Mouse (Mus musculus): ENCODE results near the gene Ppp1r35. TPM values are rescaled to one million over a fixed set of nuclear protein-coding genes. Genes with fewer than 3 reads are reported as not detected.

Ppp1r35 gene
- polyA plus RNA-seq, 1 experiment, result 120 TPM

DNA sequence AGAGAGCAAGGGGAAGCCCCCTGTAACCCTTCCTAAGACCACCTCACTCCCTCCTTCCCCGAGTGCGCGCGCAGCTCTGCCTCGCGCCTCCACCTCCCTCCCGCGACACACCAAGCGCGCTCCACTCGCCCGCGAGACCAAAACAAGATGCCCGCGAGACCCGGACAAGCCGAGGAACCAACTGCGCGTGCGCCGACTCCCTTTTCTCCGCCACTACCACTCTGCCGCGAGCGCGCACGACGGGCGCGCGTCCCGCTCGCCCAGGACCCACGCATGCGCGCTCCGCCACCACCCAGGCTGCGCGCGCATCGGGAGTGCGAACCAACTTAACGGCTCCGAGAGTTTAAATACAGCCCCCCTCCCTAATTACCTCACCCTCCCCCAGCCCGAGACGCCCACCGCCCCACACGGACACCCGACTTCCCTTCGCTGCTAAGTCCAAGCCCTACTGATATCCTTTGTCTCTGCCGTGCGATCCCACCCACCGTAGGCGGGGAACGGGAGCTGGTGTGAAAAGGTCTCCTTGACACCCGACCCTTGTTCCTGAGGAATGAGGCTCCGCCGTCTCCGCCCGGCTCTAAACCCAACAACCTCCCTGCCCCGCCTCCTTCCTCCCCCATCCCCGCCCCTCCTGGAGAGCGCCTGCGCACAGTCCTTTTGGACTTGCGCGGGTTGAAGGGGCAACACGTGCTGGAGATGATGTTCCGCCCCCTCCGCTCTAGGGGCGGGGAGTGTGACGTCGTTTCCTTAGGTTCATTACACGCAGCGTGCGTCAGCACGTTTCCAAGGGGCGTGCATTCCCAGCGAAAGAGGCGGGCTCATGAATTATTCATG lies 7.7 kb downstream of the Ppp1r35 start:
- H3K27ac ChIP-seq (ENCODE audit: control insufficient read depth, insufficient read depth, low read length), result peak overlapping the region; percentile 90
- DNase-seq, result peak; percentile 98
- no peaks in the 10 kb centered on the region for H3K27me3 ChIP-seq (ENCODE audit: control insufficient read depth, insufficient read depth, low read length)
- H3K4me3 ChIP-seq (ENCODE audit: control insufficient read depth, insufficient read depth, low read length), result peak overlapping the region; percentile 64
- peaks cover 25% of the 10 kb centered on the region for H3K4me1 ChIP-seq (replicated peaks; ENCODE audit: control insufficient read depth, insufficient read depth, low read length)
- peaks cover 15% of the 10 kb centered on the region for H3K36me3 ChIP-seq (ENCODE audit: control insufficient read depth, insufficient read depth, low read length)
- under 1% methylated on average over 79 of the region's 79 CpGs for WGBS
- peak; percentile 91 for TF ChIP-seq POLR2A (IDR thresholded peaks at IDR 0.05; ENCODE audit: control insufficient read depth, extremely low read depth, insufficient read depth, low read length, poor library complexity)
- peak; percentile 66; the same call in 1 of the 2 replicates for TF ChIP-seq CTCF (IDR thresholded peaks at IDR 0.05; ENCODE audit: borderline replicate concordance, control insufficient read depth, extremely low read depth, insufficient read depth, low read length, poor library complexity)

DNA sequence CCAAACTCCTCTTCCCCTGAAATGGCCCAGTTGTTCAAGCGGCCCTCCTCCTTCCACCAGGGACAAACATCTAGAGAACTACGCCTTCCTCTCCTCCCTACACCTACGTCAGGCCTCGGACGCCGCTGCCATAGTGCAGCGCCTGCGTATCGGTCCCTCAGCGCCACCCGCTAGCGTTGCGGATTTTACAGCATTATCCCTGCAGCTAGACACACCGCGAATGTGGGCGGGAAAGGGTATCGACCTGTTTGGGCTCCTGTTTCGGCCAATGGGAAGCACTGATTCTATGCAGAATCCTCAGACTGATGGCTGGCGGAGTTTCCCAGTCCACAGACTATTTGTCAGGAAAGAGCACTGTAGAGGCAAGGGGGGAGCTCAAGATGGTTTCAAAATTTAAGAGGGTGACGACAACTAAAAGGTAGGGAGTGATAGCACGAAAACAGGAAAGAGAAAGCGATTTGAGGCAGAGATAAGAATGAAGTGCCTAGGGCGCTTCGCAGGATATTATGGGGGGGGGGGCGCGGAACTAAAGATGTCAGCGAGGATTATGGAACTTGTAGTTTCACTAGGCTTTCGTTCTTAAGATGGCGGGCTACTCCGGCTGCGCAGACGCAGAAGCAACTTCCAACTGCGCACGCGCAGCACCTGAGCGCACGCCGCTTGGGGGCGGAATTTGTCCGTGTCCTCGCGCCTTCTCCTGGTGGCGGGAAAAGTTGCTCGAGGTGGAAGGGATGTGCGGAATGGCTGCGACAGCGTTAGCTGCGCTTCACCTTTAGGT lies 8.7 kb downstream of the Ppp1r35 start, which contains the start of the genes Mepce and Zcwpw1:
Gene Mepce, minus strand, starts transcription at position 505 of the 778 bp plus-strand sequence.
Gene Zcwpw1, plus strand, starts transcription at position 648 of the 778 bp plus-strand sequence.
- Histone ChIP-seq H3K27me3 (ENCODE audit: control insufficient read depth, insufficient read depth, low read length) (no peaks in the 10 kb centered on the region), H3K4me1 (replicated peaks; ENCODE audit: control insufficient read depth, insufficient read depth, low read length) (peaks cover 25% of the 10 kb centered on the region), H3K27ac (ENCODE audit: control insufficient read depth, insufficient read depth, low read length) (peak within 1 kb of the TSS; percentile 95), H3K36me3 (ENCODE audit: control insufficient read depth, insufficient read depth, low read length) (peaks cover 8% of the 10 kb centered on the region), H3K4me3 (ENCODE audit: control insufficient read depth, insufficient read depth, low read length) (peak within 1 kb of the TSS; percentile 70)
- TF ChIP-seq CTCF (IDR thresholded peaks at IDR 0.05; ENCODE audit: borderline replicate concordance, control insufficient read depth, extremely low read depth, insufficient read depth, low read length, poor library complexity) (peak; percentile 85), POLR2A (IDR thresholded peaks at IDR 0.05; ENCODE audit: control insufficient read depth, extremely low read depth, insufficient read depth, low read length, poor library complexity) (0 out of 2 replicates have a peak, but pooled peaks have one; percentile 33)
- peak; percentile 95 for DNase-seq
- WGBS, result under 1% methylated on average over 48 of the region's 48 CpGs

DNA sequence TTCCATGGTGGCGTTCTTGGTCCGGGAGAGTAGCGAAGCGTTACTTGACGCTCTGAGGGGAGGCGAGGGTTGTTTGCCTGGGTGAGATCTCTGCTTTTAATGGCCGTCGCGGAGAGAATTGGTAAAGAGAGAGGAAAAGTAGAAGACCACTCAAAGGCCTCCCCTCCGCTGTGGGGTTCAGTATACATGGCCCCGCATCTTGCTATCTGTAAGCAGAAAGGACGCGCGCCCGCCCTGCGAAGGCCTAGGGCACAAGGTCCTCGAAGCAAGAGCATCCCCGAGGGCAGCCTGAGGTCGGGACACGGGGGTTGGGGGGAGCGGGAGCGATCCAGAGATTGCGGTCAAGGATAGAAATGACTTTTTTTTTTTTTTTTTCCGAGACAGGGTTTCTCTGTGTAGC lies 9.5 kb downstream of the Ppp1r35 start:
- H3K27ac ChIP-seq (ENCODE audit: control insufficient read depth, insufficient read depth, low read length), result no peak overlapping the region
- peaks cover under 1% of the 10 kb centered on the region; the same call in 1 of the 2 replicates for H3K36me3 ChIP-seq (ENCODE audit: control insufficient read depth, insufficient read depth, low read length)
- WGBS, result 80% methylated on average over 24 of the region's 24 CpGs
- no peaks in the 10 kb centered on the region for H3K27me3 ChIP-seq (ENCODE audit: control insufficient read depth, insufficient read depth, low read length)
- H3K4me1 ChIP-seq (replicated peaks; ENCODE audit: control insufficient read depth, insufficient read depth, low read length), result peaks cover 25% of the 10 kb centered on the region
- TF ChIP-seq CTCF (IDR thresholded peaks at IDR 0.05; ENCODE audit: borderline replicate concordance, control insufficient read depth, extremely low read depth, insufficient read depth, low read length, poor library complexity) (no peak), POLR2A (IDR thresholded peaks at IDR 0.05; ENCODE audit: control insufficient read depth, extremely low read depth, insufficient read depth, low read length, poor library complexity) (no peak)
- H3K4me3 ChIP-seq (ENCODE audit: control insufficient read depth, insufficient read depth, low read length), result peak overlapping the region; percentile 35
- peak; percentile 36 for DNase-seq

DNA sequence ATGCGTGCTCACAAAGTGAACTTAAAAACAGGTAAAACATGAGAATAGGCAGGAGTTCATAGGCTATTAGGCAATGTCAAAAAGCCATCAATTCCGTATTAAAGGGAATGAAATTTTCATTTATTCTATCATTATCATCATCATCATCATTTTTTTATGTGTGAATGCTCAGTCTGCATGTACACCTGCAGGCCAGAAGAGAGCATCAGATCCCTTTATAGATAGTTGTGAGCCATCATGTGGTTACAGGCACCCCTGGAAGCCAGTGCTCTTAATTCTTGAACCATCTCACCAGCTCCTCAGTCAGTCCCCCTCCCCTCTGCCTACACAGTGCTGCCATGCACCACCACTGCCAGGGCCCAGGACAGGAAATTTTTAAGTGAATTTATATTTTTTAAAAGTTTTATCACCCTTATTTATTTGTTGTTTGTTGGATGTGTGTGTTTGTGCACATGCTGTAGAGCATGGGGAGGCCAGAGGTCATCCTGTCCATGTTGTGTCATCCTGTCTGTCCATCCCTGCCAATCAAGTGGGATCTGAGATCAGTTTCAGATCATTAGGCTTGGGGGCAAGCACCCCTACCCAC lies 10.4 kb downstream of the Ppp1r35 start:
- H3K4me3 ChIP-seq (ENCODE audit: control insufficient read depth, insufficient read depth, low read length), result no peak overlapping the region
- H3K4me1 ChIP-seq (replicated peaks; ENCODE audit: control insufficient read depth, insufficient read depth, low read length), result peaks cover 20% of the 10 kb centered on the region
- no peak for DNase-seq
- no peak for TF ChIP-seq CTCF (IDR thresholded peaks at IDR 0.05; ENCODE audit: borderline replicate concordance, control insufficient read depth, extremely low read depth, insufficient read depth, low read length, poor library complexity)
- TF ChIP-seq POLR2A (IDR thresholded peaks at IDR 0.05; ENCODE audit: control insufficient read depth, extremely low read depth, insufficient read depth, low read length, poor library complexity), result no peak
- no peak overlapping the region for H3K27ac ChIP-seq (ENCODE audit: control insufficient read depth, insufficient read depth, low read length)
- H3K27me3 ChIP-seq (ENCODE audit: control insufficient read depth, insufficient read depth, low read length), result no peaks in the 10 kb centered on the region
- 89% methylated on average over 2 of the region's 2 CpGs for WGBS
- no peaks in the 10 kb centered on the region for H3K36me3 ChIP-seq (ENCODE audit: control insufficient read depth, insufficient read depth, low read length)

DNA sequence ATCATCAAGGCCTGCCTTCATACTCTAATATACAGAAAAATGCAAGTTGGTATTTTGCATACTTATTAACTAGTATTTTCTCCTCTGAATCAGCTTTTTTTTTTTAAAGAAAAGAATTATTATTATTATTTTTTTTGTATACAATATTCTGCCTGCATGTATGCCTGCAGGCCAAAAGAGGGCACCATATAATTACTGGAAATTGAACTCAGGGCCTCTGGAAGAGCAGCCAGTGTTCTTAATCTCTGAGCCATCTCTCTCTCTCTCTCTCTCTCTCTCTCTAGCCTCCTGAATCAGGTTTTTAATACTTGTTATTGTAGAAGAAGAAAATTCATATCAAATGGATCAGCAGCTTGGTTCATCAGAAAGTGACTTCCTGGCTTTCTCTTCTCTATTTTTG lies 12.9 kb downstream of the Ppp1r35 start:
- no peak for DNase-seq
- TF ChIP-seq CTCF (IDR thresholded peaks at IDR 0.05; ENCODE audit: borderline replicate concordance, control insufficient read depth, extremely low read depth, insufficient read depth, low read length, poor library complexity) (no peak), POLR2A (IDR thresholded peaks at IDR 0.05; ENCODE audit: control insufficient read depth, extremely low read depth, insufficient read depth, low read length, poor library complexity) (no peak)
- Histone ChIP-seq H3K4me1 (replicated peaks; ENCODE audit: control insufficient read depth, insufficient read depth, low read length) (peaks cover 7% of the 10 kb centered on the region), H3K27me3 (ENCODE audit: control insufficient read depth, insufficient read depth, low read length) (no peaks in the 10 kb centered on the region), H3K4me3 (ENCODE audit: control insufficient read depth, insufficient read depth, low read length) (no peak overlapping the region), H3K27ac (ENCODE audit: control insufficient read depth, insufficient read depth, low read length) (no peak overlapping the region), H3K36me3 (ENCODE audit: control insufficient read depth, insufficient read depth, low read length) (no peaks in the 10 kb centered on the region)

DNA sequence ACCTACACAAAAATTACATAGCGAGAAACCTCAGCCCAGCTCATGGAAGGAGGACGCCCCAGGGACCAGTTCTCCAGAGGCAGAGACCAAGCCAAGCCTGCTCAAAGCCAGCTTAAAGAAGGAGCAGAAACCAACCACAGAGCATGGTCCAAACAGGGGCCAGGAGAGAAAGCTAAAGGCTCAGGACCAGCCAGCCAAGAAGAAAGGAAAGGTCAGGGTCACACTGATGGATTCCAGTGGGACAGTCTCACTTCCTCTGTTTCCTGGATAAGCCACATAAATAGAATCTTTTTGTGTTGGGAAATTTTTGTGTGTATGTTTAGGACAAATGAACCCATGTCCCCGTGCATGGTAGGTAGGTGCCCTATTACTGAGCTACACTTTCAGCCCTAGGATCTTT lies 18.0 kb downstream of the Ppp1r35 start:
- no peak for TF ChIP-seq CTCF (IDR thresholded peaks at IDR 0.05; ENCODE audit: borderline replicate concordance, control insufficient read depth, extremely low read depth, insufficient read depth, low read length, poor library complexity)
- no peak for TF ChIP-seq POLR2A (IDR thresholded peaks at IDR 0.05; ENCODE audit: control insufficient read depth, extremely low read depth, insufficient read depth, low read length, poor library complexity)
- no peak overlapping the region for H3K4me3 ChIP-seq (ENCODE audit: control insufficient read depth, insufficient read depth, low read length)
- WGBS, result 82% methylated on average over 3 of the region's 3 CpGs
- H3K27me3 ChIP-seq (ENCODE audit: control insufficient read depth, insufficient read depth, low read length), result no peaks in the 10 kb centered on the region
- H3K4me1 ChIP-seq (replicated peaks; ENCODE audit: control insufficient read depth, insufficient read depth, low read length), result no peaks in the 10 kb centered on the region
- no peaks in the 10 kb centered on the region for H3K36me3 ChIP-seq (ENCODE audit: control insufficient read depth, insufficient read depth, low read length)
- no peak overlapping the region for H3K27ac ChIP-seq (ENCODE audit: control insufficient read depth, insufficient read depth, low read length)
- DNase-seq, result no peak

Measured in thymus, adult 2 months (tissue).